ENCODE assay signal across 8 mouse cellular contexts in the genomic region with DNA sequence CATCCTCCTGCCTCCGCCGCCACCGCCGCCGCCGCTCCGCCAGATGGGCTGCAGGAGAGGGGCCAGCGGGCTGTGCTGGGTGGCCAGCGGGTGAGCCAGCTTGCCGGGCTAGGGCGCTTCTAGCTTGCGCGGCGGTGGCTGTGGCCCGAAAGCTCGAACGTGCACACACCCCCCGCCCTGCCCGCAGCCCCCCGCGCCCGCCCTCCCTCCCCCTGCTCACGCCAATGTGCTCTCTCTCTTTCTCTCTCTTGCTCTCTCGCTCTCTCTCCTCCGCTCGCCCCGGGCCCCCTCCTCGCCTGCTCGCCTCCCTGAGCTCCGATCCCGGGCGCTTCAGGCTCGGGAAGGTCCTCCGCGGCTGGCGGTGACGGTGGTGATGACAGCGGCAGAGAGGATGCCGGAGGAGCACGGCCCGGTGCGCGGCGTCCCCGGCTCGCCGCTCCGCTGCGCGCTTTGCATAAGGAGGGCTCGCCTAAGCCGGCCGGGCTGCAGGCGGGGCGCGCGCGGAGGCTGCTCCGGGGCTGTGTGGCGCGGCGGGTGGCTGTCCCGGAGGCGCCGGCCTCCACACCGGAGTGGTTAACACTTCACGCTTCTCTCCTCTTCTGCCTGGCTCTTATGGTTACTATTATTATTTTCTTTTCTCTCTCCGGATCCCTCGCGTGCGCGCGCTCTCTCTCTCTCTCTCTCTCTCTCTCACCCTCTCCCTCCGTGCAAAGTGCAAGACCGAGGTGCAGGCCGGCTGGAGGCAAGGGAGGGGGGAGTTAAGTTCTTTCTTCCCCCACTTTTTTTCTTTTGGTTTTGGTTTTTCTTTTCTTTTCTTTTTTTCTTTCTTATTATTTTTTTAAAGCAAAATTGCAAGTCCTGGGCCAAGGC. TPM values are rescaled to one million over a fixed set of nuclear protein-coding genes. Genes with fewer than 3 reads are reported as not detected.
A peak's percentile ranks its signal among the peaks of the same experiment; 100 is the strongest.
DNase-seq lines count a peak whose midpoint lies in the region; ATAC-seq lines count a peak whose summit lies in the region.

No protein-coding gene starts in this region.

- peaks cover 45% of the 10 kb centered on the region for H3K27me3 ChIP-seq in erythroblast, embryonic 14.5 days (ENCODE audit: control insufficient read depth)
- H3K27me3 ChIP-seq in embryonic facial prominence, embryonic 14.5 days (replicated peaks; ENCODE audit: control insufficient read depth, insufficient read depth, low read length) = 0 out of 2 replicates have a peak, but pooled peaks cover 9% of the 10 kb centered on the region
- H3K27me3 ChIP-seq in heart, embryonic 11.5 days (ENCODE audit: control insufficient read depth, insufficient read depth, low read length) = no peaks in the 10 kb centered on the region; the same call in none of the 2 replicates
- H3K27me3 ChIP-seq in kidney, embryonic 14.5 days (ENCODE audit: control insufficient read depth, insufficient read depth, low read length) = no peaks in the 10 kb centered on the region
- H3K27me3 ChIP-seq in midbrain, embryonic 16.5 days (ENCODE audit: control insufficient read depth, insufficient read depth, low read depth, low read length) = peaks cover 4% of the 10 kb centered on the region

- peak overlapping the region; percentile 86 for H3K27ac ChIP-seq in embryonic facial prominence, embryonic 14.5 days (replicated peaks; ENCODE audit: low read depth, low read length)
- peak overlapping the region; percentile 73 for H3K27ac ChIP-seq in heart, embryonic 11.5 days (ENCODE audit: low read depth, low read length)
- peak overlapping the region; percentile 93 for H3K27ac ChIP-seq in kidney, embryonic 14.5 days (ENCODE audit: low read depth, low read length)
- H3K27ac ChIP-seq in midbrain, embryonic 16.5 days (ENCODE audit: low read length) = peak overlapping the region; percentile 90

- no peaks in the 10 kb centered on the region for H3K36me3 ChIP-seq in erythroblast, embryonic 14.5 days (ENCODE audit: control insufficient read depth)
- H3K36me3 ChIP-seq in embryonic facial prominence, embryonic 14.5 days (ENCODE audit: control insufficient read depth, insufficient read depth, low read length) = no peaks in the 10 kb centered on the region
- no peaks in the 10 kb centered on the region for H3K36me3 ChIP-seq in heart, embryonic 11.5 days (ENCODE audit: control insufficient read depth, insufficient read depth, low read length)
- no peaks in the 10 kb centered on the region for H3K36me3 ChIP-seq in kidney, embryonic 14.5 days (ENCODE audit: control insufficient read depth, insufficient read depth, low read length)
- H3K36me3 ChIP-seq in midbrain, embryonic 16.5 days (ENCODE audit: control insufficient read depth, insufficient read depth, low read length) = no peaks in the 10 kb centered on the region

- peak overlapping the region; percentile 79 for H3K4me2 ChIP-seq in embryonic facial prominence, embryonic 14.5 days (ENCODE audit: low read depth, low read length)
- peak overlapping the region; percentile 93 for H3K4me2 ChIP-seq in heart, embryonic 11.5 days
- H3K4me2 ChIP-seq in kidney, embryonic 14.5 days (replicated peaks; ENCODE audit: low read depth, low read length) = peak overlapping the region; percentile 87
- H3K4me2 ChIP-seq in midbrain, embryonic 16.5 days (ENCODE audit: low read length) = peak overlapping the region; percentile 70

- H3K9ac ChIP-seq in embryonic facial prominence, embryonic 14.5 days (ENCODE audit: low read depth, low read length) = peak overlapping the region; percentile 71
- peak overlapping the region; percentile 62 for H3K9ac ChIP-seq in heart, embryonic 11.5 days (ENCODE audit: low read depth, low read length)
- peak overlapping the region; percentile 84 for H3K9ac ChIP-seq in kidney, embryonic 14.5 days (ENCODE audit: low read depth, low read length)
- peak overlapping the region; percentile 80 for H3K9ac ChIP-seq in midbrain, embryonic 16.5 days (ENCODE audit: low read depth, low read length)

- no peaks in the 10 kb centered on the region for H3K4me1 ChIP-seq in erythroblast, embryonic 14.5 days (ENCODE audit: control insufficient read depth)
- peaks cover 5% of the 10 kb centered on the region; the same call in 1 of the 2 replicates for H3K4me1 ChIP-seq in embryonic facial prominence, embryonic 14.5 days (ENCODE audit: control insufficient read depth, insufficient read depth, low read length)
- H3K4me1 ChIP-seq in heart, embryonic 11.5 days (ENCODE audit: control insufficient read depth, insufficient read depth, low read length) = no peaks in the 10 kb centered on the region
- peaks cover 23% of the 10 kb centered on the region for H3K4me1 ChIP-seq in kidney, embryonic 14.5 days (ENCODE audit: control insufficient read depth, insufficient read depth, low read length)
- peaks cover 15% of the 10 kb centered on the region; the same call in 1 of the 2 replicates for H3K4me1 ChIP-seq in midbrain, embryonic 16.5 days (ENCODE audit: control insufficient read depth, insufficient read depth, low read length)

- H3K4me3 ChIP-seq in erythroblast, embryonic 14.5 days (replicated peaks) = peak overlapping the region; percentile 44
- H3K4me3 ChIP-seq in embryonic facial prominence, embryonic 14.5 days (ENCODE audit: low read depth, low read length) = peak overlapping the region; percentile 58
- peak overlapping the region; percentile 57 for H3K4me3 ChIP-seq in heart, embryonic 11.5 days (ENCODE audit: low read depth, low read length)
- peak overlapping the region; percentile 74 for H3K4me3 ChIP-seq in kidney, embryonic 14.5 days (ENCODE audit: low read length)
- peak overlapping the region; percentile 73 for H3K4me3 ChIP-seq in midbrain, embryonic 16.5 days (ENCODE audit: low read depth, low read length)

- H3K9me3 ChIP-seq in erythroblast, embryonic 14.5 days (ENCODE audit: control insufficient read depth, low read length) = no peaks in the 10 kb centered on the region
- H3K9me3 ChIP-seq in embryonic facial prominence, embryonic 14.5 days (ENCODE audit: control insufficient read depth, low read length) = no peaks in the 10 kb centered on the region
- H3K9me3 ChIP-seq in heart, embryonic 11.5 days (replicated peaks; ENCODE audit: control insufficient read depth, low read length) = no peaks in the 10 kb centered on the region
- no peaks in the 10 kb centered on the region for H3K9me3 ChIP-seq in kidney, embryonic 14.5 days (ENCODE audit: control insufficient read depth, low read length)
- H3K9me3 ChIP-seq in midbrain, embryonic 16.5 days (replicated peaks; ENCODE audit: control insufficient read depth, low read length, poor library complexity, severe bottlenecking) = no peaks in the 10 kb centered on the region

- ATAC-seq in erythroblast, adult 5-6 weeks (replicated peaks; ENCODE audit: low FRiP score, poor library complexity, severe bottlenecking) = no peak
- ATAC-seq in embryonic facial prominence, embryonic 14.5 days (ENCODE audit: low read depth) = peak; percentile 82
- ATAC-seq in heart, embryonic 11.5 days (replicated peaks; ENCODE audit: insufficient number of reproducible peaks, low FRiP score, low TSS enrichment) = peak; percentile 78
- ATAC-seq in kidney, embryonic 14.5 days (ENCODE audit: low FRiP score, low TSS enrichment) = peak; percentile 77
- peak; percentile 83 for ATAC-seq in midbrain, embryonic 16.5 days

- peak; percentile 79 for DNase-seq in embryonic facial prominence, embryonic 14.5 days (ENCODE audit: low spot score)
- peak; percentile 54 for DNase-seq in liver
- peak; percentile 29 to 71 for DNase-seq in spleen, postnatal 10 days (ENCODE audit: low spot score in 2 of 2)

- 1% methylated on average over 24 of the region's 76 CpGs for WGBS in embryonic facial prominence, embryonic 14.5 days
- WGBS in heart, embryonic 11.5 days (ENCODE audit: insufficient replicate concordance) = under 1% methylated on average over 66 of the region's 76 CpGs
- WGBS in kidney, embryonic 14.5 days = under 1% methylated on average over 50 of the region's 76 CpGs
- 0% methylated on average over 52 of the region's 76 CpGs for WGBS in midbrain, embryonic 16.5 days

RNA-seq across cellular contexts. Expression of a gene that starts 0.5 kb away (rescaled TPM):
- polyA plus RNA-seq in erythroblast, embryonic 14.5 days (2012) = 0.26 TPM in 2 replicates
- total RNA-seq in erythroblast, adult 5-6 weeks (2015; ENCODE audit: low replicate concordance) = 2.5 and 4.0 TPM in 2 replicates
- 1.8 and 4.1 TPM in 2 replicates for total RNA-seq in erythroblast, adult 5-6 weeks (2017; ENCODE audit: low replicate concordance)
- polyA plus RNA-seq in embryonic facial prominence, embryonic 14.5 days (2014; fragmentation: Nextera tagmentation; extraction: Ambion mirVana) = 14.3 and 14.8 TPM in 2 replicates
- 2.1 and 2.4 TPM in 2 replicates for polyA plus RNA-seq in heart, embryonic 11.5 days (2014; fragmentation: Nextera tagmentation; extraction: Ambion mirVana)
- 11.0 and 12.7 TPM in 2 replicates for polyA plus RNA-seq in kidney, embryonic 14.5 days (2014; fragmentation: Nextera tagmentation; extraction: Ambion mirVana)
- 6.7 and 7.5 TPM in 2 replicates for polyA plus RNA-seq in midbrain, embryonic 16.5 days (2015; fragmentation: Nextera tagmentation; extraction: Ambion mirVana)
